Mouse (Mus musculus) brain, adult 2 months (tissue): Measurements from ENCODE around the gene Aamp.

ENCODE experiments used
- DNase-seq: peaks from one replicate; pipeline ENCODE4 v3.0.0; 2011; ENCODE audit warnings: low read depth, low spot score

The Aamp gene

DNA sequence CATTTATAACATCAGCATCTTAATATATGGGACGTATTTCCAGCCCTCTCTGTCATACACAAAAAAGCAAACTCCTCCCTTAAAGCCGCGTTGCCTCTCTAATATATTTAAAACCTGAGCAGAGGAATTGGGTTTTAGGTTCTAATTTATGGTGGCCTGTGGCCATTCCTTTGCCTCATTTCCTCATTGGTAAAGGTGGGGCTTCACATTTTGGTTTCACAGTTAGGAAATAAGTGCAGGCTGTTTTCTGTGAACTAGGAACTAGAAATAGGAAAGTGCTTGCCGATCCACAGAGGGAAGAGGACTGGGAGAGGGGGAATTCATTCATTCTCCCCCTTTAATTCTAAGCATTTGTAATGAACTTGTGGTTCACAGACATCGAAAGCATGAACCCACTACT, 46.9 kb downstream of the Aamp start:
- no peak for DNase-seq

DNA sequence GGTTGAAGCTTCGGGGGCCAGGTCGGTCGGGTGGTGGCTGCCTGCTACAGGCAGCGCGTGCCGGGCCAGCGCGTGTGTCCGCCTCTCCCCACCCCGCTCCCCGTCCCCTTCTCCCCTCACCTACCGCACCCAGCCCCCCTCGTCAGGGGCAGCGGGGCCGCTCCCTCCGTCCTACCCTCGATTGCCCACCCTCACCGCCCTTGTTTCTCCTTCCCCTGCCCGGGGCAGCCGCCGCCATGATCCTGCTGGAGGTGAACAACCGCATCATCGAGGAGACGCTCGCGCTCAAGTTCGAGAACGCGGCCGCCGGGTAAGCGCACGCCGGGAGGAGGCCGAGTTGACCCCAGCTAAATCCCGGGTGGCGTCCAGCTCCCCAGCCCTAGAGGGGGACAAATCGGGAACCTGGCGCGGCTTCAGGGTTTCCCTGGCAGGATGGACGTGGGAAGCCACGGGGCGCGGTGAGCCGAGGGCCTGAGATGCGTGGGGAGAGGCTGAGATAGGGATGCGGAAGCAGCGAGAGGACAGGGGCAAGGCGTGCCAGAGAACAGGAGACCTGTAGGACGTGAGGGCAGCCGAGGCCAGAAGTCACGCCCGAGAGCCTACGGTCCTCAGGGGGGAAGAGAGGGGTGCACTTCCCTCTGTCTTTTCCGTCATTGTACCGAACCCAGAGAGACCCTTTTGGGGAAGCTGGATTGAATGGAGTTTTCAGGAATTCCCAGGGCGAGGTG, 47.8 kb downstream of the Aamp start:
- DNase-seq: peak; percentile 48

- peak; percentile 98 for DNase-seq
Observed at GRCm38 (mm10) chr1:74235938-74236589, 48.5 kb downstream of the Aamp start, which contains the start of gene Arpc2. Arpc2 (plus strand) TSS chr1:74236084.

DNA sequence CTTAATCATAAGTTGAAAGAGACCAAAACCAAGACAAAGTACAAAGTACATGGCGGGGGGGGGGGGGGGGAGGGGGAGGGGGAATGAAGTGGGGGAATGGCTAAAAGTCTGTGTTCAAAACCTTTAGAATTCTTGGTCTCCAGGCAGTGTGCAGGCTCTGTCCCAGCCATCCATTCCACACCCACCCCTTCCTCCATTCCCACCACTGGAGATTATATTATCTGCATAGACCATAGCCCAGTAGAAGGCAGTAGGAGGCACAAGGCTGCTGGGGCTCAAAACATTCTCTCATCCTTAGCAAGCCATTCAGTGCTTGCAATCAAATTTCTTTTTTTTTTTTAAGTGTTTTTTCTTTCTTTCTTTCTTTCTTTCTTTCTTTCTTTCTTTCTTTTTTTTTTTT, 53.5 kb downstream of the Aamp start:
- DNase-seq: no peak

- DNase-seq: no peak
Observed at GRCm38 (mm10) chr1:74229942-74230341, 54.6 kb downstream of the Aamp start.
